Mouse (Mus musculus) G1E-ER4 (cell line): Measurements from ENCODE around the gene Msl3l2. TPM values are rescaled to one million over a fixed set of nuclear protein-coding genes. Genes with fewer than 3 reads are reported as not detected.

Experiments used
- GATA1 ChIP-seq: IDR thresholded peaks from one replicate; pipeline ENCODE4 v1.8.0; 2012; ENCODE audit warnings: low read length, inconsistent platforms
- polyA plus RNA-seq: library from polyadenylated mRNA; stranded (reverse); fragments of >175 nt; gene quantifications from 2 replicates; pipeline ENCODE4 v1.2.3, GENCODE M21; 2012

Gene Msl3l2
- polyA plus RNA-seq, 1 experiment = not detected

GRCm38 (mm10) chr10:56156956-56157355, 50.2 kb downstream of the Msl3l2 start:
- no peak for TF ChIP-seq GATA1

- no peak for TF ChIP-seq GATA1
These were observed 51.5 kb downstream of the Msl3l2 start for GRCm38 (mm10) chr10:56158207-56158606.

- TF ChIP-seq GATA1 = no peak
These were observed 52.0 kb downstream of the Msl3l2 start for GRCm38 (mm10) chr10:56158748-56159147.

- TF ChIP-seq GATA1 = no peak
These were observed 57.7 kb downstream of the Msl3l2 start for GRCm38 (mm10) chr10:56164411-56164810.

- no peak for TF ChIP-seq GATA1
These were observed 59.0 kb downstream of the Msl3l2 start for GRCm38 (mm10) chr10:56165758-56166157.

Other genes with a start within 250 kb of the Msl3l2 start
- gene Tbc1d32, start 121.8 kb downstream of the Msl3l2 start, polyA plus RNA-seq = 0.02 and 0.03 TPM in 2 replicates